9 mouse cellular contexts compared by ENCODE assay signal in the genomic region with DNA sequence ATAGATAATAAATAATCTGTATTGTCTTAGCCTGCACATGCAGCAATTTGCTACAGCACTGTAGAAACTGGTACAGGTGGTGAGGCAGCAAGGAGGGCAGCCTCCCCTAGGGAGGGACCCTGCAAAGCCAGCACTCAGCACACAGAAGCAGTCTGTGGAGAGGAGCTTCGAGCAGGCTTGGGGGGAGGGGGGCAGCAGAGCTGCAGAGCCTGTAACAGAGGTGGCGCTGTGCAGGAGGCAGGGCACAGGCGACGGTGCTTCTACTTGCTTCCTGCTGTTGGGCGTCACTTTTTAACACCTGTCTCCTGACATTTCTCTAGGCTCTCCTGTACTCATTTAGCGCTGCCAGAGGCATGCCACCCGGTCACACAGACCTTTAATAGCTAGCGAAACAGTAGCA.
DNase-seq lines count a peak whose midpoint lies in the region; TF ChIP-seq lines count a peak whose summit lies in the region.
"Had no signal": no experiment of that assay in that cellular context is flagged by ENCODE, and none has a peak within 500 bp of the region (broad histone marks: within the 10 kb centered on the region; RNA-seq: fewer than 3 reads in every experiment).

No protein-coding gene starts in this region.

- no peak overlapping the region for H3K27ac ChIP-seq in testis, adult 2 months (ENCODE audit: control insufficient read depth, insufficient read depth, low read depth, low read length)

- peak; percentile 51 to 59 for DNase-seq in cerebellum, postnatal 10 days
- no peak for DNase-seq in cerebellum, adult 9-11 months
- DNase-seq in testis, postnatal 14 days (ENCODE audit: low spot score), result no peak
- peak; percentile 51 to 66 for DNase-seq in kidney, postnatal 4 days
- peak; percentile 58 for DNase-seq in naive thymus-derived CD4-positive, alpha-beta T cell, adult 2 months (ENCODE audit: low read depth)
- no peak for DNase-seq in ovary, postnatal 36 days (ENCODE audit: low spot score)
- DNase-seq in layer of hippocampus, adult 11-12 months (ENCODE audit: low spot score), result no peak

- peak overlapping the region; percentile 5 for H3K4me3 ChIP-seq in testis, adult 2 months (ENCODE audit: control insufficient read depth, low read depth, low read length)
- H3K4me3 ChIP-seq: erythroblast, embryonic 14.5 days had no signal

- TF ChIP-seq POLR2A in testis, adult 2 months (IDR thresholded peaks at IDR 0.05; ENCODE audit: control insufficient read depth, low read depth, low read length), result no peak

- no peak for TF ChIP-seq CTCF in testis, adult 2 months (IDR thresholded peaks at IDR 0.05; ENCODE audit: control insufficient read depth, insufficient read depth, insufficient replicate concordance, low read depth, low read length)

- H3K4me1 ChIP-seq in testis, adult 2 months (ENCODE audit: control insufficient read depth, insufficient read depth, low read length), result peaks cover 6% of the 10 kb centered on the region

- H3K36me3 ChIP-seq in testis, adult 2 months (ENCODE audit: control insufficient read depth, insufficient read depth, low read length), result no peaks in the 10 kb centered on the region

- no peaks in the 10 kb centered on the region for H3K27me3 ChIP-seq in testis, adult 2 months (ENCODE audit: control insufficient read depth, insufficient read depth, low read length)

Comparison
In these comparisons a context has a peak if more than half of its experiments do, and no peak if none do; other contexts are left out.
1. DNase-seq: peak in cerebellum, postnatal 10 days (2 of 2), kidney, postnatal 4 days (2 of 2) and naive thymus-derived CD4-positive, alpha-beta T cell, adult 2 months (single experiment); none in cerebellum, adult 9-11 months (single experiment), testis, postnatal 14 days (single experiment), ovary, postnatal 36 days (single experiment) and layer of hippocampus, adult 11-12 months (single experiment).